Mouse (Mus musculus) bone marrow, adult 2 months (tissue): ENCODE measurements around the gene Tanc1.

Experiments
- CTCF ChIP-seq: fragments of 200-500 bp; IDR thresholded peaks from 2 replicates; pipeline ENCODE4 v1.5.1; 2011; ENCODE audit warnings: low read length, control low read depth; ENCODE audit not compliant: control insufficient read depth, insufficient read depth
- POLR2A ChIP-seq: fragments of 200-500 bp; IDR thresholded peaks from 2 replicates; pipeline ENCODE4 v1.6.1; 2011; ENCODE audit warnings: low read depth, mild to moderate bottlenecking, control low read depth, low read length, borderline replicate concordance; ENCODE audit not compliant: control insufficient read depth

DNA sequence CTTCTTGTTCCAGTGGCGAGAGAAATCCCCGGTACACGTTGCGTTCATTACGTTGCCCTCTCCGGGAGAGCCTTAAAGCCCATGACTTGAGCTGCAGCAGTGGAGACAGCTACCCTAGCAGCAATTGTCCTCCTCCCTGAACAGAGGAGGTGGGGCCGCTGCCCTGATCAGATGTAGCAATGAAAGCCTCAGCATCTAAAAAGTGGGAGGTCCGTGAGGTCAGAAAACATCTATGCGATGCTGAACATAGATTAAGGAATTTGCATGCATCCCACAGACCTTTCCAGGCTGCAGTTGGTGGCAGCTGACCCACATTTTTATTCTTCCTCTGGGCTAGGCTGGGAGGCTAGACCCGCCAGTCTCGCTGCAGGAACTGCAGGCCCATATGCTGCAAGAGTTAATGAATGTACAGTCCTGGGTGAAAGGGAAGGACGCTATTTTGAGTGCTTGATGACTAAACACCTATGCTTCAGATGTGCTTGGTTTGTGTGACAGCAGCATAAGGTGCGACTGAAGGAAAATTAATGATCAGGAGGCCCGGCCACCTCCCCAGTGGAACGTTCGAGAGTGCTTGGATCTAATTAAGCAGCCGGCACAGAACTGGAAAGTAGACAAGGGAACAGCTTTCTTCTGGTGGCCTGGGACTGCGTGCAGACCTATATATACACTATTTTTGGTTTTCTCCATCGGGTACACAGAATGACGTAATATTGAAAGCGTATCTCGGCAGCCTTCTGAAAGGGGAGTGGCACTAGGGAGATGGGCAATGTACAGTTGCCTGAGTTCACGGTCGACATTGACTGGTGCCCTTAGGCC is 107.0 kb downstream of the Tanc1 start:
- no peak for TF ChIP-seq CTCF
- TF ChIP-seq POLR2A, result no peak
